Mouse (Mus musculus): ENCODE measurements around the gene Rai1. TPM values are rescaled to one million over a fixed set of nuclear protein-coding genes. Genes with fewer than 3 reads are reported as not detected.

The Rai1 gene
- total RNA-seq, 1 experiment, result 15.5 TPM

GRCm38 (mm10) chr11:60189501-60190040 lies 84.8 kb downstream of the Rai1 start:
- in situ Hi-C loops (cut with MboI; ENCODE audit: low sequenced_read_pairs in 2 of 2, unreplicated experiment in 2 of 2), result no loop called here
- DNase-seq (ENCODE audit: low read depth, low spot score), result no peak
- Histone ChIP-seq H3K4me1 (ENCODE audit: control insufficient read depth in 2 of 2, insufficient read depth in 2 of 2, low read length in 2 of 2, poor library complexity in 1 of 2) (peaks cover 0 to 20% of the 10 kb centered on the region in 2 experiments; a peak in 2 of 4 replicates), H3K36me3 (ENCODE audit: control insufficient read depth, insufficient read depth, low read length, poor library complexity, severe bottlenecking) (peaks cover 23% of the 10 kb centered on the region), H3K9ac (ENCODE audit: insufficient read depth, low read depth, low read length, poor library complexity, severe bottlenecking) (peak overlapping the region; percentile 27; the same call in 1 of the 2 replicates), H3K9me3 (ENCODE audit: control insufficient read depth, insufficient read depth, low read depth, low read length) (no peaks in the 10 kb centered on the region), H3K4me3 (ENCODE audit: insufficient read depth in 1 of 2, low read depth in 1 of 2, low read length in 2 of 2, poor library complexity in 1 of 2, severe bottlenecking in 1 of 2) (peak overlapping the region; percentile 9; a peak in 2 of 4 replicates), H3K27ac (ENCODE audit: insufficient read depth, low read depth, low read length, poor library complexity, severe bottlenecking) (no peak overlapping the region)
- TF ChIP-seq CHD2 (IDR thresholded peaks at IDR 0.05; ENCODE audit: low read depth, low read length) (no peak), ZNF384 (IDR thresholded peaks at IDR 0.05; ENCODE audit: low read depth, low read length) (no peak), MAFK (IDR thresholded peaks at IDR 0.05; ENCODE audit: insufficient read depth, low read depth, low read length) (no peak), HCFC1 (IDR thresholded peaks at IDR 0.05; ENCODE audit: borderline replicate concordance, insufficient read depth, low read length) (no peak), ZC3H11A (IDR thresholded peaks at IDR 0.05; ENCODE audit: borderline replicate concordance, low read depth, low read length) (no peak)

DNA sequence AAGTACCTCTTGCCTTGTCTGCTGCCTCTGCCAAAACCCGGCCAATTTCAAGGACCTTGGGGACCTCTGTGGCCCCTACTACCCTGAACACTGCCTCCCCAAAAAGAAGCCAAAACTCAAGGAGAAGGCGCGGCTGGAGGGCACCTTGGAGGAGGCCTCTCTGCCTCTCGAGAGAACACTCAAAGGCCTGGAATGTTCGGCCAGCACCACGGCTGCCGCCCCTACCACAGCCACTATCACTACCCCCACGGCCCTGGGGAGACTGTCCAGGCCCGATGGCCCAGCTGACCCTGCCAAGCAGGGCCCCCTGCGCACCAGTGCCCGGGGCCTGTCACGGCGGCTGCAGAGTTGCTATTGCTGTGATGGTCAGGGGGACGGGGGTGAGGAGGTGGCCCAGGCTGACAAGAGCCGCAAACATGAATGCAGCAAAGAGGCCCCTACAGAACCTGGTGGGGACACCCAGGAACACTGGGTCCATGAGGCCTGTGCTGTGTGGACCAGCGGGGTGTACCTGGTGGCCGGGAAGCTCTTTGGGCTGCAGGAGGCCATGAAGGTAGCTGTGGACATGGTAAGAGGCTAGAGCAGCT lies 85.3 kb downstream of the Rai1 start:
- DNase-seq (ENCODE audit: low read depth, low spot score), result no peak
- no peak overlapping the region for H3K27ac ChIP-seq (ENCODE audit: insufficient read depth, low read depth, low read length, poor library complexity, severe bottlenecking)
- H3K36me3 ChIP-seq (ENCODE audit: control insufficient read depth, insufficient read depth, low read length, poor library complexity, severe bottlenecking), result peaks cover 22% of the 10 kb centered on the region
- no peak overlapping the region; a peak in 1 of 4 replicates for H3K4me3 ChIP-seq (ENCODE audit: insufficient read depth in 1 of 2, low read depth in 1 of 2, low read length in 2 of 2, poor library complexity in 1 of 2, severe bottlenecking in 1 of 2)
- TF ChIP-seq ZC3H11A (IDR thresholded peaks at IDR 0.05; ENCODE audit: borderline replicate concordance, low read depth, low read length) (no peak), ZNF384 (IDR thresholded peaks at IDR 0.05; ENCODE audit: low read depth, low read length) (no peak), MAFK (IDR thresholded peaks at IDR 0.05; ENCODE audit: insufficient read depth, low read depth, low read length) (no peak), HCFC1 (IDR thresholded peaks at IDR 0.05; ENCODE audit: borderline replicate concordance, insufficient read depth, low read length) (no peak), CHD2 (IDR thresholded peaks at IDR 0.05; ENCODE audit: low read depth, low read length) (no peak)
- peaks cover 0 to 18% of the 10 kb centered on the region in 2 experiments; a peak in 2 of 4 replicates for H3K4me1 ChIP-seq (ENCODE audit: control insufficient read depth in 2 of 2, insufficient read depth in 2 of 2, low read length in 2 of 2, poor library complexity in 1 of 2)
- no peak overlapping the region; the same call in 1 of the 2 replicates for H3K9ac ChIP-seq (ENCODE audit: insufficient read depth, low read depth, low read length, poor library complexity, severe bottlenecking)
- no peaks in the 10 kb centered on the region for H3K9me3 ChIP-seq (ENCODE audit: control insufficient read depth, insufficient read depth, low read depth, low read length)
- in situ Hi-C loops (cut with MboI; ENCODE audit: low sequenced_read_pairs in 2 of 2, unreplicated experiment in 2 of 2), result no loop called here

DNA sequence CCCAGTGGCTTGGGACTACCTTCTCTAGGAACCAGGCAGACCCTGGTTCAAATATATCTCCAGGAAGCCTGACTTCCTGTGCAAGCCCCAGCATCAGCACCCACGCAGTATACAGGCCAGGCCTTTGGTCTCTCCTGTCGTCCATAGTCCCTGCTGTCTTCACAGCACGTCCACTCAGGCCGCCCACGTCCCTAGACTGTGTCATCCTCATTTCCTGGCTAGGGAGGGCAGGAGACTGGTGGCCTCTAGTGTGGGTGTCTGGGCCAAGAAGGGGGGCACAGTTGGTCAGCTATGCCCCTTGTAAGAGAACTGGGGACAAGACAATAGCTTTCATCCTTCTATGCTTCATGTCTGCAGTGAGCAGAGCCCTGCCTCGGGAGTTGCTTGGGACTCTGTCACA lies 87.7 kb downstream of the Rai1 start:
- Histone ChIP-seq H3K4me3 (ENCODE audit: insufficient read depth in 1 of 2, low read depth in 1 of 2, low read length in 2 of 2, poor library complexity in 1 of 2, severe bottlenecking in 1 of 2) (no peak overlapping the region), H3K27ac (ENCODE audit: insufficient read depth, low read depth, low read length, poor library complexity, severe bottlenecking) (no peak overlapping the region), H3K4me1 (ENCODE audit: control insufficient read depth in 2 of 2, insufficient read depth in 2 of 2, low read length in 2 of 2, poor library complexity in 1 of 2) (peaks cover 0 to 10% of the 10 kb centered on the region in 2 experiments; a peak in 1 of 4 replicates), H3K9me3 (ENCODE audit: control insufficient read depth, insufficient read depth, low read depth, low read length) (no peaks in the 10 kb centered on the region), H3K9ac (ENCODE audit: insufficient read depth, low read depth, low read length, poor library complexity, severe bottlenecking) (no peak overlapping the region), H3K36me3 (ENCODE audit: control insufficient read depth, insufficient read depth, low read length, poor library complexity, severe bottlenecking) (0 out of 2 replicates have a peak, but pooled peaks cover 8% of the 10 kb centered on the region)
- no peak for DNase-seq (ENCODE audit: low read depth, low spot score)
- TF ChIP-seq ZC3H11A (IDR thresholded peaks at IDR 0.05; ENCODE audit: borderline replicate concordance, low read depth, low read length) (no peak), CHD2 (IDR thresholded peaks at IDR 0.05; ENCODE audit: low read depth, low read length) (no peak), MAFK (IDR thresholded peaks at IDR 0.05; ENCODE audit: insufficient read depth, low read depth, low read length) (no peak), HCFC1 (IDR thresholded peaks at IDR 0.05; ENCODE audit: borderline replicate concordance, insufficient read depth, low read length) (no peak), ZNF384 (IDR thresholded peaks at IDR 0.05; ENCODE audit: low read depth, low read length) (no peak)
- in situ Hi-C loops (cut with MboI; ENCODE audit: low sequenced_read_pairs in 2 of 2, unreplicated experiment in 2 of 2), result no loop called here

DNA sequence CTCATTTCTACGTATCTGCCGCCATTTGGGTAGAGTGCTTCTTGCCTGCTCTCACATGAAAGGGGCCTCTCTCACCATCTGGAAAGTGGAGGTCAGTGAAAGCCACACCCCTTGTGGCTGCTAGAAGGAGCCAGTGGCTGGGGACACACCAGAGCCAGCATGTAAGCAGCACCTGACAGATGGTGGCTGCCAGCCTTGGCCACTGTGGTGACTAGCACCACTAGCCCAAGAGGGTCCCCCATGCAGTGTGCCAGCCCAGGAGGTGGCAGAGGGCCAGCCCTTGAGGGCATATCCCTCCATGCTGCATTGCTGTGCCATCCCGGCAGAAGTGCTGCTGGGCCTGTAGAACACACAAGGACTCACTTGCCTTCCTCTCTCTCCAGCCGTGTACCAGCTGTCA lies 88.7 kb downstream of the Rai1 start:
- Histone ChIP-seq H3K4me1 (ENCODE audit: control insufficient read depth in 2 of 2, insufficient read depth in 2 of 2, low read length in 2 of 2, poor library complexity in 1 of 2) (peaks cover 2 to 10% of the 10 kb centered on the region in 2 experiments; a peak in 1 of 4 replicates), H3K9me3 (ENCODE audit: control insufficient read depth, insufficient read depth, low read depth, low read length) (no peaks in the 10 kb centered on the region), H3K27ac (ENCODE audit: insufficient read depth, low read depth, low read length, poor library complexity, severe bottlenecking) (no peak overlapping the region), H3K36me3 (ENCODE audit: control insufficient read depth, insufficient read depth, low read length, poor library complexity, severe bottlenecking) (peaks cover 16% of the 10 kb centered on the region; the same call in 1 of the 2 replicates), H3K9ac (ENCODE audit: insufficient read depth, low read depth, low read length, poor library complexity, severe bottlenecking) (no peak overlapping the region), H3K4me3 (ENCODE audit: insufficient read depth in 1 of 2, low read depth in 1 of 2, low read length in 2 of 2, poor library complexity in 1 of 2, severe bottlenecking in 1 of 2) (no peak overlapping the region)
- in situ Hi-C loops (cut with MboI; ENCODE audit: low sequenced_read_pairs in 2 of 2, unreplicated experiment in 2 of 2), result no loop called here
- no peak for DNase-seq (ENCODE audit: low read depth, low spot score)
- TF ChIP-seq CHD2 (IDR thresholded peaks at IDR 0.05; ENCODE audit: low read depth, low read length) (no peak), ZC3H11A (IDR thresholded peaks at IDR 0.05; ENCODE audit: borderline replicate concordance, low read depth, low read length) (no peak), ZNF384 (IDR thresholded peaks at IDR 0.05; ENCODE audit: low read depth, low read length) (no peak), HCFC1 (IDR thresholded peaks at IDR 0.05; ENCODE audit: borderline replicate concordance, insufficient read depth, low read length) (no peak), MAFK (IDR thresholded peaks at IDR 0.05; ENCODE audit: insufficient read depth, low read depth, low read length) (no peak)

Data from ES-E14 (cell line).